Mouse (Mus musculus) limb, embryonic 14.5 days (tissue): Measurements from ENCODE around the gene Kbtbd4. TPM values are rescaled to one million over a fixed set of nuclear protein-coding genes. Genes with fewer than 3 reads are reported as not detected.

ENCODE experiments used
- ATAC-seq: fragments of 200-750 bp; cut with Nextera tagmentation; 2 replicates; pipeline ENCODE4 v1.8.0; 2017; ENCODE audit warnings: low read depth, moderate number of reproducible peaks, moderate TSS enrichment; ENCODE audit not compliant: low FRiP score
- DNase-seq: peaks from one replicate; pipeline ENCODE4 v3.0.0-alpha.2; 2015; ENCODE audit warnings: low spot score
- H3K27ac ChIP-seq: fragments of 300-500 bp; sonication (generic); replicated peaks from 2 replicates; pipeline ENCODE4 v1.5.1; 2014; ENCODE audit warnings: low read depth, mild to moderate bottlenecking, low read length, moderate library complexity, mixed read lengths
- H3K27me3 ChIP-seq: fragments of 300-500 bp; sonication (generic); 2 replicates; pipeline ENCODE4 v1.6.1; 2014; ENCODE audit warnings: low read length, mixed read lengths; ENCODE audit not compliant: control insufficient read depth, insufficient read depth
- H3K36me3 ChIP-seq: fragments of 300-500 bp; sonication (generic); 2 replicates; pipeline ENCODE4 v1.6.1; 2014; ENCODE audit warnings: mild to moderate bottlenecking, low read length, moderate library complexity, mixed read lengths; ENCODE audit not compliant: control insufficient read depth, insufficient read depth
- H3K4me1 ChIP-seq: fragments of 300-500 bp; sonication (generic); 2 replicates; pipeline ENCODE4 v1.6.1; 2014; ENCODE audit warnings: antibody characterized with exemption, low read length, mixed read lengths; ENCODE audit not compliant: control insufficient read depth, insufficient read depth
- H3K4me2 ChIP-seq: fragments of 300-500 bp; sonication (generic); replicated peaks from 2 replicates; pipeline ENCODE4 v1.6.1; 2014; ENCODE audit warnings: low read depth, mild to moderate bottlenecking, low read length, moderate library complexity; ENCODE audit not compliant: severe bottlenecking
- H3K4me3 ChIP-seq: fragments of 300-500 bp; sonication (generic); replicated peaks from 2 replicates; pipeline ENCODE4 v1.5.1; 2014; ENCODE audit warnings: low read length
- H3K9ac ChIP-seq: fragments of 300-500 bp; sonication (generic); 2 replicates; pipeline ENCODE4 v1.6.1; 2014; ENCODE audit warnings: mild to moderate bottlenecking, low read depth, low read length, moderate library complexity; ENCODE audit not compliant: severe bottlenecking
- H3K9me3 ChIP-seq: fragments of 300-500 bp; sonication (generic); 2 replicates; pipeline ENCODE4 v1.6.1; 2016; ENCODE audit warnings: low read length; ENCODE audit not compliant: control insufficient read depth
- POLR2A ChIP-seq: fragments of 200-500 bp; IDR thresholded peaks from 2 replicates; pipeline ENCODE4 v1.8.0; 2012; ENCODE audit warnings: inconsistent platforms, mild to moderate bottlenecking, moderate library complexity, borderline replicate concordance; ENCODE audit not compliant: insufficient read depth, insufficient read length; ENCODE audit errors: extremely low read depth
- WGBS: fragments of 180-500 bp; shearing (Covaris S2); extraction: QIAGEN DNeasy Blood & Tissue Kit; methylation state at CpG from one replicate; pipeline ENCODE4 v1.1.7; 2014; 5-methylcytosine and 5-hydroxymethylcytosine counted together
- polyA plus RNA-seq, 2 experiments: library from polyadenylated mRNA; depleted of rRNA in 1 of 2; stranded (reverse) in 1 of 2; unstranded in 1 of 2; fragments of >200 nt; fragmentation: Nextera tagmentation in 1 of 2; extraction: Ambion mirVana in 1 of 2; gene quantifications; 2 replicates each; pipeline versions ENCODE4 v1.2.1 to v1.2.3; 2012 to 2014

Kbtbd4 gene
- 25.5 and 26.8 TPM in 2 replicates for polyA plus RNA-seq (2012; rRNA removed)
- polyA plus RNA-seq (2014; fragmentation: Nextera tagmentation; extraction: Ambion mirVana) = 30.5 and 33.8 TPM in 2 replicates

GRCm38 (mm10) chr2:90904076-90904855 is at the start of gene Kbtbd4, which contains the start of gene Ndufs3:
Kbtbd4 (plus strand) TSS chr2:90904740.
Ndufs3 (minus strand) TSS chr2:90904827.
- DNase-seq (peak; percentile 92), ATAC-seq (peak; percentile 93)
- H3K27me3 ChIP-seq = no peaks in the 10 kb centered on the region
- peaks cover 13% of the 10 kb centered on the region for H3K4me1 ChIP-seq
- H3K4me3 ChIP-seq = peak within 1 kb of the TSS; percentile 70
- peak within 1 kb of the TSS; percentile 87 for H3K9ac ChIP-seq
- peak; percentile 89; the same call in 1 of the 2 replicates for TF ChIP-seq POLR2A
- H3K9me3 ChIP-seq = no peaks in the 10 kb centered on the region
- peak within 1 kb of the TSS; percentile 82 for H3K27ac ChIP-seq
- H3K4me2 ChIP-seq = peak within 1 kb of the TSS; percentile 51
- H3K36me3 ChIP-seq = peaks cover 56% of the 10 kb centered on the region
- under 1% methylated on average over 43 of the region's 43 CpGs for WGBS

DNA sequence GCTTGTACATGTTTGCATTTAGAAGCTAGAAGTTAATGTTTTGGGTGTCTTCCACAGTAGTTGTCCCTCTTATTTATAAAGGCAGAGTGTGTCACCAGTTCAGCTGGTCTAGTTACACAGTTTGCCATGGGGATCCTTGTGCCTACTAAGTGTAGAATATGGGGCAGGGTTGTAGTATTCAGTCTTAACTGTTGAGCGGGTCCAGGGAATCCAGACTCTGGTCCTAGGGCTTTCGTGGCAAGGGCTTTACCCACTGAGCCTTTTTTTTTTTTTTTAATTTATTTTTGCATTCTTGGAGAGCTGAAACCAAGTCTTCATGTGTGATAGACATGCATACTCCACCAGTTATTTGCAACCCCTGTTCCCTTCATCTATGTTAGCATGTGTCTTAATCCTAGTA is 43.1 kb upstream of the Kbtbd4 start:
- peaks cover 85% of the 10 kb centered on the region for H3K36me3 ChIP-seq
- DNase-seq (no peak), ATAC-seq (no peak)
- no peaks in the 10 kb centered on the region for H3K4me1 ChIP-seq
- H3K4me3 ChIP-seq = no peak overlapping the region
- no peak for TF ChIP-seq POLR2A
- no peak overlapping the region for H3K4me2 ChIP-seq
- H3K9me3 ChIP-seq = no peaks in the 10 kb centered on the region
- no peak overlapping the region for H3K9ac ChIP-seq
- 91% methylated on average over 2 of the region's 2 CpGs for WGBS
- H3K27me3 ChIP-seq = no peaks in the 10 kb centered on the region
- H3K27ac ChIP-seq = no peak overlapping the region

DNA sequence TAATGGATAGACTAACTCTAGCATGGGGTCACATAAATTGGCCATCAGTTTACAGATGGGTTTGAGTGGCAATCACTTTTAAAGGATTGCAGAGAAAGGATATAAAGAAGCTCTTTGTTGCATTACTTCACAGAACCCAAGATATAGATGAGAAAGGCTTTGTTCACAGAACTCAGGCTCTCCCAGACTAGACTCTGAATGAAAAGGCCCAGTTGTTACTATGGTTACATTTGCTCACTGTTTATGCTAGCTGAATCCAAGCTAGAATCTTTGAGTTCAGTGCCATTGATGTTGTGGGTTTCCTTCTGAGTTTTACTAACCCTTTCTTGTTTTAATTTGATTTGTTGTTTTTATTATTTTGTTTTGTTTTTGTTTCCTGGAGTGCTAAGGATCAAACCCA is 40.4 kb upstream of the Kbtbd4 start:
- H3K9me3 ChIP-seq = no peaks in the 10 kb centered on the region
- DNase-seq (no peak), ATAC-seq (no peak)
- no peaks in the 10 kb centered on the region for H3K4me1 ChIP-seq
- H3K4me3 ChIP-seq = no peak overlapping the region
- no peaks in the 10 kb centered on the region for H3K27me3 ChIP-seq
- no peak overlapping the region for H3K4me2 ChIP-seq
- TF ChIP-seq POLR2A = no peak
- H3K27ac ChIP-seq = no peak overlapping the region
- peaks cover 76% of the 10 kb centered on the region for H3K36me3 ChIP-seq
- no peak overlapping the region for H3K9ac ChIP-seq

GRCm38 (mm10) chr2:90866524-90866923 is 38.0 kb upstream of the Kbtbd4 start:
- ATAC-seq (peak; percentile 79), DNase-seq (peak; percentile 84)
- Histone ChIP-seq H3K4me2 (no peak overlapping the region), H3K9ac (no peak overlapping the region), H3K27ac (no peak overlapping the region), H3K36me3 (peaks cover 55% of the 10 kb centered on the region), H3K4me3 (no peak overlapping the region), H3K9me3 (no peaks in the 10 kb centered on the region), H3K27me3 (no peaks in the 10 kb centered on the region), H3K4me1 (no peaks in the 10 kb centered on the region)
- 30% methylated on average over 3 of the region's 3 CpGs for WGBS
- TF ChIP-seq POLR2A = no peak

- Histone ChIP-seq H3K4me2 (no peak overlapping the region), H3K36me3 (peaks cover 24% of the 10 kb centered on the region), H3K27ac (no peak overlapping the region), H3K4me1 (no peaks in the 10 kb centered on the region), H3K27me3 (no peaks in the 10 kb centered on the region), H3K9me3 (no peaks in the 10 kb centered on the region), H3K4me3 (no peak overlapping the region), H3K9ac (0 out of 2 replicates have a peak overlapping the region, but pooled peaks have one; percentile 5)
- DNase-seq = no peak
- TF ChIP-seq POLR2A = no peak
- WGBS = 46% methylated on average over 4 of the region's 4 CpGs
- ATAC-seq = peak; percentile 45; the same call in 1 of the 2 replicates
These were observed 34.4 kb upstream of the Kbtbd4 start for GRCm38 (mm10) chr2:90870136-90870601.
